Mouse (Mus musculus) heart, adult 2 months (tissue): Measurements from ENCODE around the gene Lekr1.

ENCODE experiments used
- CTCF ChIP-seq: fragments of 200-600 bp; IDR thresholded peaks from 2 replicates; pipeline ENCODE4 v1.8.1; 2022; ENCODE audit warnings: antibody characterized with exemption, mild to moderate bottlenecking, moderate library complexity
- EP300 ChIP-seq: fragments of 200-500 bp; IDR thresholded peaks from 2 replicates; pipeline ENCODE4 v1.6.1; 2011; ENCODE audit warnings: low read depth, low read length, control low read depth; ENCODE audit not compliant: insufficient read depth

GRCm38 (mm10) chr3:65839664-65840063 lies 173.6 kb downstream of the Lekr1 start:
- TF ChIP-seq CTCF (no peak), EP300 (no peak)
